ENCODE assay signal across 8 mouse cellular contexts in genomic region chr11:113648152-113648551, GRCm38 (mm10). TPM values are rescaled to one million over a fixed set of nuclear protein-coding genes. Genes with fewer than 3 reads are reported as not detected.
A peak's percentile ranks its signal among the peaks of the same experiment; 100 is the strongest.
DNase-seq lines count a peak whose midpoint lies in the region; ATAC-seq and TF ChIP-seq lines count a peak whose summit lies in the region.

No protein-coding gene starts in this region.

- peaks cover 19% of the 10 kb centered on the region for H3K36me3 ChIP-seq in forebrain, embryonic 10.5 days (replicated peaks)
- H3K36me3 ChIP-seq in forebrain, embryonic 16.5 days (ENCODE audit: control insufficient read depth, insufficient read depth) = peaks cover 9% of the 10 kb centered on the region
- peaks cover 18% of the 10 kb centered on the region for H3K36me3 ChIP-seq in limb, embryonic 10.5 days
- peaks cover 15% of the 10 kb centered on the region for H3K36me3 ChIP-seq in midbrain, postnatal 0 days (ENCODE audit: insufficient read depth, low read length)

- H3K4me2 ChIP-seq in forebrain, embryonic 16.5 days (ENCODE audit: low read length) = no peak overlapping the region; the same call in 1 of the 2 replicates
- no peak overlapping the region for H3K4me2 ChIP-seq in midbrain, postnatal 0 days (ENCODE audit: low read depth, low read length, poor library complexity, severe bottlenecking)

- H3K9me3 ChIP-seq in forebrain, embryonic 10.5 days = 0 out of 2 replicates have a peak, but pooled peaks cover 3% of the 10 kb centered on the region
- no peaks in the 10 kb centered on the region for H3K9me3 ChIP-seq in forebrain, embryonic 16.5 days (ENCODE audit: control insufficient read depth, low read length)
- H3K9me3 ChIP-seq in limb, embryonic 10.5 days (replicated peaks) = no peaks in the 10 kb centered on the region
- no peaks in the 10 kb centered on the region for H3K9me3 ChIP-seq in midbrain, postnatal 0 days (ENCODE audit: low read length)

- peak; percentile 84 for DNase-seq in forebrain, embryonic 10.5 days (ENCODE audit: extremely low spot score, low spot score)
- peak; percentile 92 to 96 for DNase-seq in cerebellum, postnatal 14 days
- peak; percentile 55 to 68 for DNase-seq in gastrocnemius, adult 8-10 months (ENCODE audit: low spot score in 2 of 2)
- peak; percentile 91 for DNase-seq in limb, embryonic 10.5 days (ENCODE audit: low spot score)
- DNase-seq in midbrain, postnatal 0 days (ENCODE audit: low spot score) = peak; percentile 81
- DNase-seq in spleen, postnatal 36 days (ENCODE audit: low spot score in 2 of 2) = peak; percentile 72 to 84

- no peak overlapping the region; the same call in 1 of the 2 replicates for H3K9ac ChIP-seq in forebrain, embryonic 16.5 days (replicated peaks; ENCODE audit: low read depth, low read length)
- no peak overlapping the region for H3K9ac ChIP-seq in midbrain, postnatal 0 days (replicated peaks; ENCODE audit: low read length, poor library complexity, severe bottlenecking)

- no peak for ATAC-seq in forebrain, embryonic 16.5 days
- peak; percentile 74 for ATAC-seq in inflammation-experienced regulatory T-cells, adult 6 months
- ATAC-seq in midbrain, postnatal 0 days (ENCODE audit: low FRiP score) = no peak

- peak; percentile 88 for TF ChIP-seq CTCF in midbrain, postnatal 0 days (IDR thresholded peaks at IDR 0.05)

- H3K4me3 ChIP-seq in forebrain, embryonic 10.5 days = peak overlapping the region; percentile 31; the same call in 1 of the 2 replicates
- H3K4me3 ChIP-seq in forebrain, embryonic 16.5 days (replicated peaks; ENCODE audit: low read length) = no peak overlapping the region
- peak overlapping the region; percentile 26 for H3K4me3 ChIP-seq in limb, embryonic 10.5 days
- H3K4me3 ChIP-seq in midbrain, postnatal 0 days (ENCODE audit: low read depth, low read length) = no peak overlapping the region

- peaks cover 15% of the 10 kb centered on the region for H3K27me3 ChIP-seq in forebrain, embryonic 10.5 days (ENCODE audit: poor library complexity, severe bottlenecking)
- H3K27me3 ChIP-seq in forebrain, embryonic 16.5 days (replicated peaks; ENCODE audit: control insufficient read depth, insufficient read depth, low read length) = no peaks in the 10 kb centered on the region
- H3K27me3 ChIP-seq in limb, embryonic 10.5 days (ENCODE audit: low read depth, poor library complexity, severe bottlenecking) = no peaks in the 10 kb centered on the region
- H3K27me3 ChIP-seq in midbrain, postnatal 0 days (ENCODE audit: insufficient read depth, low read length) = no peaks in the 10 kb centered on the region

- WGBS in forebrain, embryonic 10.5 days = 2% methylated on average over 15 of the region's 15 CpGs
- WGBS in forebrain, embryonic 16.5 days = 2% methylated on average over 15 of the region's 15 CpGs
- 3% methylated on average over 15 of the region's 15 CpGs for WGBS in limb, embryonic 10.5 days
- WGBS in midbrain, postnatal 0 days = 6% methylated on average over 15 of the region's 15 CpGs

- H3K27ac ChIP-seq in forebrain, embryonic 10.5 days = peak overlapping the region; percentile 70
- H3K27ac ChIP-seq in forebrain, embryonic 16.5 days (ENCODE audit: low read length) = no peak overlapping the region
- H3K27ac ChIP-seq in limb, embryonic 10.5 days = peak overlapping the region; percentile 98; the same call in 1 of the 2 replicates
- no peak overlapping the region for H3K27ac ChIP-seq in midbrain, postnatal 0 days (ENCODE audit: low read depth, low read length)

- peaks cover 47% of the 10 kb centered on the region for H3K4me1 ChIP-seq in forebrain, embryonic 10.5 days
- H3K4me1 ChIP-seq in forebrain, embryonic 16.5 days (replicated peaks; ENCODE audit: control insufficient read depth, insufficient read depth, low read length) = peaks cover 22% of the 10 kb centered on the region
- H3K4me1 ChIP-seq in limb, embryonic 10.5 days = peaks cover 56% of the 10 kb centered on the region
- peaks cover 9% of the 10 kb centered on the region; the same call in 1 of the 2 replicates for H3K4me1 ChIP-seq in midbrain, postnatal 0 days (ENCODE audit: insufficient read depth, low read length)

RNA-seq across cellular contexts. Expression of gene Cog1, which starts 0.8 kb away (rescaled TPM):
- polyA plus RNA-seq in forebrain, embryonic 10.5 days (2016; fragmentation: Nextera tagmentation; extraction: Ambion mirVana) = 24.4 and 24.6 TPM in 2 replicates
- polyA plus RNA-seq in forebrain, embryonic 16.5 days (2015; fragmentation: Nextera tagmentation; extraction: Ambion mirVana) = 35.5 and 36.3 TPM in 2 replicates
- total RNA-seq in gastrocnemius, adult 8-10 months (2022) = 10 to 100 TPM; 18.4 to 24.6 (median 20.6) TPM
- polyA plus RNA-seq in inflammation-experienced regulatory T-cells, adult 6 months (2017; shearing (Covaris generic)) = 10 to 100 TPM; 14.9 to 16.9 (median 15.8) TPM
- polyA plus RNA-seq in limb, embryonic 10.5 days (2016; fragmentation: Nextera tagmentation; extraction: Ambion mirVana) = 26.3 and 31.1 TPM in 2 replicates
- total RNA-seq in midbrain, postnatal 0 days (2014; rRNA removed) = 55.8 and 59.0 TPM in 2 replicates
- polyA plus RNA-seq in midbrain, postnatal 0 days (2015; fragmentation: Nextera tagmentation; extraction: Ambion mirVana) = 28.3 and 31.3 TPM in 2 replicates

RNA-seq across cellular contexts. Expression of gene Slc39a11, which starts 1.7 kb away (rescaled TPM):
- polyA plus RNA-seq in forebrain, embryonic 10.5 days (2016; fragmentation: Nextera tagmentation; extraction: Ambion mirVana) = 18.4 and 19.8 TPM in 2 replicates
- polyA plus RNA-seq in forebrain, embryonic 16.5 days (2015; fragmentation: Nextera tagmentation; extraction: Ambion mirVana) = 41.6 and 44.4 TPM in 2 replicates
- 1 to 10 TPM; 2.1 to 2.6 (median 2.2) TPM for total RNA-seq in gastrocnemius, adult 8-10 months (2022)
- polyA plus RNA-seq in inflammation-experienced regulatory T-cells, adult 6 months (2017; shearing (Covaris generic)) = 10 to 100 TPM; 12.6 to 17.3 (median 16.9) TPM
- 14.2 and 15.7 TPM in 2 replicates for polyA plus RNA-seq in limb, embryonic 10.5 days (2016; fragmentation: Nextera tagmentation; extraction: Ambion mirVana)
- total RNA-seq in midbrain, postnatal 0 days (2014; rRNA removed) = 56.0 and 62.5 TPM in 2 replicates
- 35.9 and 40.4 TPM in 2 replicates for polyA plus RNA-seq in midbrain, postnatal 0 days (2015; fragmentation: Nextera tagmentation; extraction: Ambion mirVana)

RNA-seq across cellular contexts. Expression of gene Sstr2, which starts 29.0 kb away (rescaled TPM):
- 2.7 and 4.1 TPM in 2 replicates for polyA plus RNA-seq in forebrain, embryonic 10.5 days (2016; fragmentation: Nextera tagmentation; extraction: Ambion mirVana)
- 70.3 and 87.5 TPM in 2 replicates for polyA plus RNA-seq in forebrain, embryonic 16.5 days (2015; fragmentation: Nextera tagmentation; extraction: Ambion mirVana)
- total RNA-seq in gastrocnemius, adult 8-10 months (2022) = not detected
- under 1 TPM in 2 of 3 experiments, not detected in 1; 0.26 to 0.46 TPM for polyA plus RNA-seq in inflammation-experienced regulatory T-cells, adult 6 months (2017; shearing (Covaris generic))
- polyA plus RNA-seq in limb, embryonic 10.5 days (2016; fragmentation: Nextera tagmentation; extraction: Ambion mirVana) = 0.55 and 0.68 TPM in 2 replicates
- total RNA-seq in midbrain, postnatal 0 days (2014; rRNA removed) = 16.4 and 26.3 TPM in 2 replicates
- polyA plus RNA-seq in midbrain, postnatal 0 days (2015; fragmentation: Nextera tagmentation; extraction: Ambion mirVana) = 8.8 and 10.2 TPM in 2 replicates

RNA-seq across cellular contexts. Expression of gene Fam104a, which starts 35.8 kb away (rescaled TPM):
- 55.1 and 56.6 TPM in 2 replicates for polyA plus RNA-seq in forebrain, embryonic 10.5 days (2016; fragmentation: Nextera tagmentation; extraction: Ambion mirVana)
- polyA plus RNA-seq in forebrain, embryonic 16.5 days (2015; fragmentation: Nextera tagmentation; extraction: Ambion mirVana) = 43.0 and 43.4 TPM in 2 replicates
- 10 to 100 TPM; 30.8 to 41.7 (median 36.1) TPM for total RNA-seq in gastrocnemius, adult 8-10 months (2022)
- 10 to 100 TPM; 11.5 to 20.2 (median 17.3) TPM for polyA plus RNA-seq in inflammation-experienced regulatory T-cells, adult 6 months (2017; shearing (Covaris generic))
- 55.0 and 55.4 TPM in 2 replicates for polyA plus RNA-seq in limb, embryonic 10.5 days (2016; fragmentation: Nextera tagmentation; extraction: Ambion mirVana)
- 29.5 and 30.1 TPM in 2 replicates for total RNA-seq in midbrain, postnatal 0 days (2014; rRNA removed)
- 46.3 and 48.7 TPM in 2 replicates for polyA plus RNA-seq in midbrain, postnatal 0 days (2015; fragmentation: Nextera tagmentation; extraction: Ambion mirVana)

RNA-seq across cellular contexts. Expression of gene D11Wsu47e, which starts 36.1 kb away (rescaled TPM):
- polyA plus RNA-seq in forebrain, embryonic 10.5 days (2016; fragmentation: Nextera tagmentation; extraction: Ambion mirVana) = 23.8 and 26.1 TPM in 2 replicates
- polyA plus RNA-seq in forebrain, embryonic 16.5 days (2015; fragmentation: Nextera tagmentation; extraction: Ambion mirVana) = 24.4 and 26.1 TPM in 2 replicates
- 1 to 10 TPM; 3.3 to 5.0 (median 4.4) TPM for total RNA-seq in gastrocnemius, adult 8-10 months (2022)
- 1 to 10 TPM; 6.7 to 8.8 (median 8.0) TPM for polyA plus RNA-seq in inflammation-experienced regulatory T-cells, adult 6 months (2017; shearing (Covaris generic))
- polyA plus RNA-seq in limb, embryonic 10.5 days (2016; fragmentation: Nextera tagmentation; extraction: Ambion mirVana) = 26.7 and 28.4 TPM in 2 replicates
- 19.5 and 26.8 TPM in 2 replicates for total RNA-seq in midbrain, postnatal 0 days (2014; rRNA removed)
- polyA plus RNA-seq in midbrain, postnatal 0 days (2015; fragmentation: Nextera tagmentation; extraction: Ambion mirVana) = 27.8 and 27.9 TPM in 2 replicates

Comparison
In these comparisons a context has a peak if more than half of its experiments do, and no peak if none do; other contexts are left out.
1. H3K27ac ChIP-seq: peak in forebrain, embryonic 10.5 days (single experiment) and limb, embryonic 10.5 days (single experiment); none in forebrain, embryonic 16.5 days (single experiment) and midbrain, postnatal 0 days (single experiment).
2. H3K4me3 ChIP-seq: peak in forebrain, embryonic 10.5 days (single experiment) and limb, embryonic 10.5 days (single experiment); none in forebrain, embryonic 16.5 days (single experiment) and midbrain, postnatal 0 days (single experiment).
3. Peak in every context shown above with its lines, with median percentiles within 50 percentile points of each other: DNase-seq.